Mouse (Mus musculus) ovary, postnatal 10 days (tissue): ENCODE data around the gene Ptpa.

ENCODE experiments used
- DNase-seq: peaks from one replicate; pipeline ENCODE4 v3.0.0; 2022; ENCODE audit warnings: low spot score

The Ptpa gene

DNA sequence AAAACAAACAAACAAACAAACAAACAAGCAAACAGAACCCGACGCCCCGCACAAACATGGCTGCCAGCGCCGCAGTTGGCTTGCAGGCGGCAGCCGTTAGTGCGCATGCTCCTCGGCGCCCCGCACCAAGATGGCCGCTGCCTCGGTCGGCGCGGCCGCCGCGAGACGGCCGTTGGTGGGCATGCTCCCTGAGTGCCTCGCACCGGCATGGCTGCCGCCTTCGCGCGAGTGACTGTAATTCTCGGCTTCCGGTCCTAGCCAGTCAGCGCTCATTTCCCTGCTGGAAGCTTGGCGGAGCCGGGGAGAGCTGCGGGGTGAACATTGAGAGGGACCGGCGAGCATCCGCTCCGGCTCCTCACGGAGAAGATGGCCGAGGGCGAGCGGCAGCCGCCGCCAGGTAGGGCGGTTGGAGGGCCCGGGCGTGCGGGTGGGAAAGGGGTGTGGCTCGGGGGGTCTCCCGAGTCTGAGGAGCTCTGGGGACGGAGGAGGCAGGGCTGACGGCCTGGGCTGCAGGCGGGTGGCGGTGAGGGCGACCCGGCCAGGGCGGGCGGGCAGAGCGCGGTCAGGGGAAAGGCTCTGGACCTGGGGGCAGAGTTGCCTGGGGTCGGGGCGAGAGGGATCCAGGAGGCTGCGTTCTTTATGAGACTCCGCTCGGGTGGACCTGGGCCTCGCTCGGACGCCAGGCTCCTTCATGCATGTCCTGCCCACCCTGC lies at the start of gene Ptpa:
Gene Ptpa (plus strand): TSS at position 104 of the 713 bp plus-strand sequence.
- peak; percentile 89 for DNase-seq

DNA sequence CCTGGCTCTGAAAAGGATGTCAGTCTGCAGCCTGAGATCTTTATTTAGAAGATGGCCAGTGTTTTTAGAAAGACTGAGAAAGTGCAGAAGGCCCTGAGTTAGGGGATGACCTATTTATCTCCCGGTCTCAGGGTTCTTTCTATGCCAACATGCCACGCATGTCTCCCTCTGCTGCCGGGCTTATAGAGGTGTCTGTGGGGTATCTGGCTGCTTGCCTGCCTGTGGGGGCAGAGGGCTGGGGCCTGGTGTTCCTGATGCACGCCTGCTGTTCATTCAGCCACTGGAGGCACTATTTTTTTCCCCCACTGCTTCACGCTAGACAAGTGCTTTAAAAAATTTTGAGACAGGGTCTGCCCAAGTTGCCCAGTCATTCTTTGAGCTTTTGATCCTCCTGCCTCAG lies 49.6 kb upstream of the Ptpa start:
- no peak for DNase-seq

DNA sequence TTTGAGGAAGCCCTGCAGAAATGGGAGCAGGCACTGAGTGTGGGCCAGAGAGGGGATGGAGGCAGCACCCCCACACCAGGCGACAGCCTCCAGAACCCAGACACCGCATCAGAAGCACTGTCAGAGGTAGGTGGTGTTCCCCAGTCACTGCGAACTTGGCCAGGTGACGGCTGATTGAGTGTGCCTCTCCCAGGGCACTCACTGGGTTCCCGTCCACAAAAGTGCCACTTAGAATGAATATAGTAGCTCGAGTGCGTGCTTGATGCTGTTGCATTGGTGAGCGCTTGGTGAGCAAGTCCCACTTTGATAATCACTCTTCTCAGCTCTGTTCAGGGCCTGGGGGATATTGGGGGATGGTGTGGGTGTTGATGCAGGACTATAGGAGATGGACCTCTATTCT lies 44.3 kb upstream of the Ptpa start:
- no peak for DNase-seq

DNA sequence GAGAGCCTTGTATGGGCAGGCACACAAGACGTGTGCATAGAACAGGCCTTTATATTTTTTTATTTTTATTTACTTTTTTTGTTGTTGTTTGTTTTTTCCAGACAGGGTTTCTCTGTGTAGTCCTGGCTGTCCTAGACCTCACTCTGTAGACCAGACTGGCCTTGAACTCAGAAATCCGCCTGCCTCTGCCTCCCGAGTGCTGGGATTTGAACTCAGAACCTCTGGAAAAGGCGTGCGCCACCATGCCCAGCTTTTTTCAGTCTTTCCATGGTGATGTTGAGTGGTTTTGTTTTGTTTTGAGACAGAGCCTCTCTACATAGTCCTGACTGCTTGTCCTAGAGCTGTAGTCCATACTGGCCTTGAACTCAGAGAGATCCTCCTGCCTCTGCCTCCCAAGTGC lies 43.1 kb upstream of the Ptpa start:
- DNase-seq = no peak

DNA sequence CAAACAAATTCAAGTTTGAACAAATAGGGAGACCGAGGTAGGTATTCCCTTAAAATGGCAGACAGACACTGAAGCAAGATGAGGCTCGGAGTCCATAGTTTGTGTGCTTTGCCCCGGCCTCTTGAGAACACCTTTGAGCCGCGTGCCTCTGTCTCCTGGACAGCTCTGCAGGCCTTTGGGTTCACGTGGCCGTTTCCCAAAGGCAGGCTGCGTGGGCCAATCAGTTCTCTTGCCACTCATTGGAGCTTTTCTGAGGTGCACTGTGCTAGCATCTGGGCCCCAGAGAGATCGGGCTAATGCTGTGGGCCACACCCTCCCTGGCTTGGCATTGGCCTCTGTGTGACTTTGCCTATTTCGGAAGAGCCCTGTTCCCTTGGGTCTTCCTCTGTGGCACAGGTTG lies 39.9 kb upstream of the Ptpa start:
- DNase-seq = no peak

DNA sequence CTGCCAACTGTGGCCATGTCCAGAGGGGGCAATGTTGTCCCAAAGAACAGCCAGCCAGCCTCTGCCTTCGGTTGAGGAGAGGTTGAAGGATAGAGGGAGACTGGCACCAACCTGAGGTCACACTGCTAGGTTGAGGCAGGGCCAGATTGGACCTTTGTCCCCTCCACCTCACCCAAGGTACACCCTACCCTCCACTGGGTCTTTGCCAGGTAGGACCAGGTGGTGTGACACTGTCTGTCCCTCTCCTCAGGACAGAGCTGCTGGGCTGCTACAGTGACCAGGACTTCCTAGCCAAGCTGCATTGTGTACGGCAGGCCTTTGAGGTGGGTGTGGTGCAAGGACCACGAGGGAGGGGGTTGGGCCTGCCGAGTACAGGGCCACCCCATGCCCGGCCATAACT lies 38.1 kb upstream of the Ptpa start:
- DNase-seq = no peak

DNA sequence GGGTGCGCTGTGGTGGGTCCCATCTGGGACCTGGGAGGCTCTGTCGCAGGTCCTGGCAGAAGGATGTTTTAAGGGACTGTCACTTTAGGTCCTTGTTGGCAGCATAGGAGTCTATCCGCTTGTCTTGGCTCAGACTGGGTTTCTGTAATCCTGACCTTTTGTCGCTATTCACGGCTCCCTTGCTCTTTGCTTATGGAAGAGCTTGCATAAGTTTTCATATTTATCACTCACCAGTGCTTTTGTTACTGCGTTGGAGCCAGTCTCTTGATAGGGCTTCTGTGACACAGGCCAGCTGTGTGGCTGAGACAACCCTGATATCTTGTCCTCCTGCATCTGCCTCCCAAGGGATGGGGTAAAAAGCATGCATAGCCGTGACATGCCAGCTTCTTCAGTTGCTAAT lies 36.5 kb upstream of the Ptpa start:
- no peak for DNase-seq

DNA sequence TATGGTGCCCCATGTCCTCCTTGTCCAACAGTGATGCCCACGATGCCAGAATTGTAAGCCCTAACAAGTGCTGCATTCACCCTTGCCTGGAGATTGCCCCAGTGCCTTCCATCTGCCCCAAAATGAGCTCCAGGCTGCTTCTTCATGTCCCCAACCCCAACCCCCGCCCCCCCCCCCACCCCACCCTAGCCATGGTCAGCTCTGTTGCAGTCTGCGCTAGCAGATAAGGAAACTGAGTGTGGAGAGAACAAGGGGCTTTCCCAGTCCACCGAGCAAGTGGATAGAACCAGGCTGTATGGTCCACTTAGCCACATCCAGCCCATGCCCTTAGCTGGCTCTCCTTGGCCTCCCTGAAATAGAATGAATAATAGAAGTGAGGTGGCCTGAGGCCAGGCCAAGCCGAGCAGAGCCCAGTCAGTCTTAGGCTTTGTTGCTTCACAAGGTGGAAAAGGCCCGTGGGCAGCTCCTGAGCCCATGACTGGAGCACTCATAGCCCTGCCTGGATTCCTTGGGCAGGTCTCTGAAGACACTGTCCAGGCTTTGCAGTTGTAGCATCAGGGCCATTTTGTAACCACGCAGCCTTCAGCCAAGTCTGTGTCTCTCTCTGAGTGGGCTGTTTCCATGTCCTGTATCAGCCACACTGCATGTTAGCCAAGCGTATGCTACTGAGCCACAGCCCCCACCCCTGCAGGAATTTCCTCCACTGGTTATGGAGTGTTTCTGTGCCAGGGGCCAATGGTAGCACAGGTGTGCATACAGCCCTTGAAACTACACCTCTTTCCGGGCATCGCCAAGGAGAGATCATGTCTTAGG lies 35.1 kb upstream of the Ptpa start:
- DNase-seq = no peak

DNA sequence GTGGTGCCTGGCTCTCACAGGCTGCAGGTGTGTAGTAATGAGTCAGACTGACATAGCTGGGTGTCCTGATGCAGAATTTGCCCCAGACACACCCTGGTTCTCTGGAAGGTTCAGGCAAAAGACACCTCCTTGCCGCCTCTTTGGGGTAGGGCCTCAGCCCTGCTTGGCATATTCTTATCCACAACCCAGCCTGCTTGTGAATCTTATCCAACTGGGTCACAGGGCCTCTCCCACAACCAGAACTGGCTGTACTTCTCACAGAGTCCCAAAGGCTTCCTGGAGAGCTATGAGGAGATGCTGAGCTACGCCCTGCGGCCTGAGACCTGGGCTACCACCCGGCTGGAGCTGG lies 34.5 kb upstream of the Ptpa start:
- DNase-seq = no peak

DNA sequence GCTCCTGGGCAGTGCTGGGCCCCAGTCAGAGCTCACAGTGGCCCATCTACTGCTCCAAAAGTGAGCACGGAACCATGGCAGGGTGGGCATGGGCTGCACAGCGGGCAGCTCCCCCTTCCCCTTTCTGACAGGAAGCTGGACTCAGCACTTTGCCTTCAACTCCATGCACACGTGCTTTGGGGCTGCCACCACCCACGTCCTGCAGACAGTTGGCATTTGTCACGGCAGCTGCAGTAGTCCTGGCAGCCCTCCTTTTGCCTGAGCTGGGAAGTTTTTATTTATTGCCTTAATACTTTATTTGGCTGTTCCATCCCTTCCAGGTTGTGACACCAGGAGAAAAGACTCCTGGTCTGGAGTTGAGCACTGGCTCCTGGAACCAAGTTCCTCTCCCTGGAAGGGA lies 31.0 kb upstream of the Ptpa start:
- no peak for DNase-seq

DNA sequence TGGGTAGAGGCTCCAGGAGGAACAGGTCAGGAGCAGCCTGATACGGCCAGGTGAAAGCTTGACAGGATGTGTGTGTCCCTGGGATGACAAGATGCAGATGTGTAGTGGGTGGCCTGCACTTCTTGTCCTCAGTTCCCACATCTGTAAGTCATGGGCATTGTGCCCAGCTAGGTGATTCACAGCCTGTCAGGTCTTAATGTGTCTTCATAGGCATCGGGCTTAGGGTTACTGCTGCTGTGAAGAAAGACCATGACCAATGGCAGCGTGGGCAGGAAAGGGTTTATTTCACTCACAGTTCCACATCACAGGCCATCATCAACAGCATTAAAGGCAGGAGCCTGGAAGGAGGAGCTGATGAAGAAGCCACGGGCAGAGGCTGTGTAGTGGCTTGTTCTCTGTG lies 30.2 kb upstream of the Ptpa start:
- DNase-seq = no peak

DNA sequence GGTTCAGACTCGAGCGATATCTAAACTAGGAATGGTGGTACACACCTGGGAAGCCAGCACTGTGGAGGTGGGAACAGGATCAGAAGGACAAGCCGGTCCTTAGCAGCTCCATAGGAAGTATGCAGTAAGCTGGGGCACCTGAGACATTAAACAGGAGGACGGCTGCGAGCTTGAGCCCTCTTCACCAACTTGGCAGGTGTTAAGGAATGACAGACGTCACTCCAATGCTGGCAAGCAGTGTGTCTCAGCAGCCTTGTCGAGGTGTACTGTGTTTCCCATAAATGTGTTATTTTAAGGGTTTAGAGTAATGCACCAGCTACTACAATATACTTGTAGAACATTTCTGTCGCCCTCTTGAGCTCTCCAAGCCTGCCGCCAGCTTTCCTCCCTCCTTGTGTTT lies 28.9 kb upstream of the Ptpa start:
- no peak for DNase-seq

DNA sequence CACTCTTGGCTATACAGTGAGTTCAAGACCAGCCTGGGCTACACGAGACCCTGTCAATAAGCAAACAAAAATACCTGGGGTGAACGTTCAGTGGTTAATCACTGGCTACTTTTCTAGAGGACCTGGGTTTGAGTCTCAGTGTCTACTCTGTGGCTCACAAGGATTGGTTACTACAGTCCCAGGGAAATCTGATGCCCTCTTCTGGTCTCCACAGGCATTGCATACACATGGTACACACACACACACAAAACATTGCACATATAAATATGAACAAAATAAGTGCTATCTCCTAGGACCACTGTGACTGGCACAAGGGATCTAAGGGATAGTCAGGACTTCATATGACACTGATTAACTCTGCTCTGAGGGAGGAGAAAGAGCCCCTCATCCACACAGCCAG lies 26.8 kb upstream of the Ptpa start:
- no peak for DNase-seq

DNA sequence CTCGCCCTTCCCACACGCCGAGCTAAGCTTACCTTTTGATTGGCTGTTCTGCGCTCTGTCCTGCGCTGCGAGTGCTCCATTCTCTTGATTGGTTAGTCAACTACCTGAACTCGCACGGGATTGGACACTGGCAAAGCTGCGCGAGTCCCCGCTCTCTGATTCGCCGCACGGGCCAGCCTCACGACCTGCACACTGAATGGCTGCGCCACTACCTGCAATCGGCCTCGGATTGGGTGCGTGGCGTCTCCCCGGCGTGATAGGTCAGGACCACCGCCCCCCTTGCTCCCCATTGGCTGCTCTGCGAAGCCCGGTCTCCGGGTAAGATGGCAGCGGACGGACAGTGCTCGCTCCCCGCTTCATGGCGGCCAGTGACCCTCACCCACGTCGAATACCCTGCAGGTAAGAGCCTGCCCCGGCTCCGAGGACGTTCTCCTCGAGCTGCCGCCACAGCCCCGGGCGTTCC lies 23.7 kb upstream of the Ptpa start, which contains the start of gene Dolpp1:
Gene Dolpp1 (plus strand): TSS at position 141 of the 463 bp plus-strand sequence.
- DNase-seq = peak; percentile 90

DNA sequence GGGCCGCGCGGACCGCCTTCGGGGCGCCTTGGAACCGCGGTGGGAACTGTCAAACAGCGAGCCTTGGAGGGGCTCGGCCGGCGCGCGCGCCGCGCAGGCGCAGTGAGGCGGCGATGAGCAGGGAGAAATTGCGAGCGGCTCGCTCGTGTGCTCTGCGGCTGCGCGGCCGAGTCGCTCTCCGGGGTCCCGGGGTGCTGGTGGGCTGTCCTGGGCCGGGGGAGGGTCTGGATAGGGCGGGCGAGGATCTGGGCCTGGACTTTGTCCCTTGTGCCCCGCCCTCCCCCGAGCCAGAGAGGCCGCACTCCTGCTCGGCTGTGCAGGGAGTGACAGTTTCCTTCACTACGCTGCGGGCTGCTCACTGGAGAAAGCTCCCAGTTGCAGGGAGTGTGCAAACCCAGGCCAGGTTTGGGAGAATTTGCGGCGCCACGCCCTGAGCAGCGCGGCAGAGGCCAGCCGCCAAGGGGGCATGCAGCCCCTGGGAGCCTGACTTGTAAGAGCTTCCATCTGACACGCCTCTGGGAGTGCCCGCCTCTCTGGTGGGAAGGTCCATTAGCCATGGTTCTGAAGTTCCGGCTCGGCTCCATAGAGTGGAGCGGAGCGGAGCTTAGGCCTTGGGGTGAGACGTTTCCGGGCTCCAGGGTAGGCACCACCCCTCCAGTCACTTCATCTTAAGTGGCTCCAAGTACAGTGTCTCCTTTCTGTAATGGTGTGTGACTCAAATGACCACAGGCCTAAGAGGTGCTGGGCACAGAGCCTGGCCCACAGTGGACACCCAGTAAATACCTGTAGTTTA lies 23.1 kb upstream of the Ptpa start:
- DNase-seq = peak; percentile 60

DNA sequence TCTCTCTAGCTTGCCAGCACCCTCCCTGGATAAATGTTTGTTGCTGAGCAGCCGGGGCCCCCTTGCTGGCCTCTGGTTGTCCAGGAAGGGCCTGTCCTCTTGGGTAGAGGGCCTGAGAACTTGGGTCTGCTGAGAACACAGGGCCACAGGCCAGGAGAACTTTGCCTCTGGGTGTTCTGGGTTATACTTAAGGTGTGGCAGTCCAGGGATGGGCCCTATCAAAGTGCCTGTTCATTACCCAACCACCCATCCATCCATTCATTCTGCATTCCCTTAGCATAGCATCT lies 22.5 kb upstream of the Ptpa start:
- DNase-seq = no peak

DNA sequence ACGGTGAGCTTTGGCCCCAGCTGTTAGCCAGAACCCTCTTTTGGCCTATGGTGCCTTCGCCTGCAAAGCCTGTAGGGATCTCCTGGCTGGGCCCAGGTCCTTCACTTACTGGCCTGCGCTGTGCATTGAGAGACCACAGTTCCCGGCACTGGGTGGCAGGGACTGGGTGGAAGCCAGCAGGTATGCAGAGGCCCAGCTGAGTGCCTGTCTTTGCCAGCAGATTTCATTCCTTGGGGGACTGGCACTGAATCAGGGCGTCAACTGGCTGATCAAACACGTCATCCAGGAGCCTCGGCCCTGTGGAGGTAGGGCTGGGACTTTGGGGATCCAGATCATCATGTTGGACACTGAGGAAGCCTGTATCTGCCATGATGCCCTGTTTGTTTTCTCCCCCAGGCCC lies 20.1 kb upstream of the Ptpa start:
- no peak for DNase-seq

DNA sequence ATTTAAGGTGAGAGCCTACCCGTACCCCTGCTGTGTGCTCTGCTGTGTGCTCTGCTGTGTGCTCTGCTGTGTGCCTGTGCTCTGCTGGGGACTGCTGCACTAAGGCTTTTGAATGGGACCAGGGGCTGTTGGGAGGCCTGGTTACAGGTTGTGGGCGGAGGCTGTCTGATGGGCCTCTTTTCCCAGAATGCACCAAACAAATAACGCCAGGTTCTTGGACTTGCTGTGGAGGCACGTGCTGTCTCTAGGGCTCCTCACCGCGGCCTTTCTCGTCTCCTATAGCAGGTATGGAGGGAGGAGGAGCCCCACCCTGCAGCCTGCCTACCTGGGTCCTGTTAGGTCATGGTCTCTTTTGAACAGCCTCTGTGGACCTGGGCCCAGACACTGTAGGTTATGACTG lies 19.6 kb upstream of the Ptpa start:
- DNase-seq = no peak

DNA sequence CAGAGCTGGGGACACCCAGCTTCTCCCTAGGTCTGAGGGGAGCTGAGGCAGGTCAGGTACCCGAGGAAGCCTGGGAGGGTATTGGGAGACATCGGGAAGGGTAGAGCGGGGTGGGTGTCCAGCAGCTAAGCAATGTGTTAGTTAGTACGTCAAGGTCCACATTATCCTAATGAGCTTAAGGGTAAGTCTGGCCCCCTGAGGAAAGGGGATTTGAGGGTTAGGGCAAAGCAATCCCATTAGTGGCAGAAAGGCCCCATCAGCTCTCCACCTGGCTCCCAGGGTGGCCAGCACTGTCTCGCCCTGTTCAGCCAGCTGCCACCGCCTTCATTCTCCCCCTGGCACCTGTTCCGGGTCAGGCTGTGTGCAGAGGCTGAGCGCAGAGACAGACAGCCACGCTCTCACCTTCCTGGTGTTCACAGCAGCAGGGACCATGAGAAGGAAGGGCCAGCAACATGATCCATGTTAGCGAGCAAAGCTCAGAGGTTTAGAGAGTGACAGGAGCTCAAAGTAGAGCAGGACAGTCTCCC lies 17.8 kb upstream of the Ptpa start:
- no peak for DNase-seq

DNA sequence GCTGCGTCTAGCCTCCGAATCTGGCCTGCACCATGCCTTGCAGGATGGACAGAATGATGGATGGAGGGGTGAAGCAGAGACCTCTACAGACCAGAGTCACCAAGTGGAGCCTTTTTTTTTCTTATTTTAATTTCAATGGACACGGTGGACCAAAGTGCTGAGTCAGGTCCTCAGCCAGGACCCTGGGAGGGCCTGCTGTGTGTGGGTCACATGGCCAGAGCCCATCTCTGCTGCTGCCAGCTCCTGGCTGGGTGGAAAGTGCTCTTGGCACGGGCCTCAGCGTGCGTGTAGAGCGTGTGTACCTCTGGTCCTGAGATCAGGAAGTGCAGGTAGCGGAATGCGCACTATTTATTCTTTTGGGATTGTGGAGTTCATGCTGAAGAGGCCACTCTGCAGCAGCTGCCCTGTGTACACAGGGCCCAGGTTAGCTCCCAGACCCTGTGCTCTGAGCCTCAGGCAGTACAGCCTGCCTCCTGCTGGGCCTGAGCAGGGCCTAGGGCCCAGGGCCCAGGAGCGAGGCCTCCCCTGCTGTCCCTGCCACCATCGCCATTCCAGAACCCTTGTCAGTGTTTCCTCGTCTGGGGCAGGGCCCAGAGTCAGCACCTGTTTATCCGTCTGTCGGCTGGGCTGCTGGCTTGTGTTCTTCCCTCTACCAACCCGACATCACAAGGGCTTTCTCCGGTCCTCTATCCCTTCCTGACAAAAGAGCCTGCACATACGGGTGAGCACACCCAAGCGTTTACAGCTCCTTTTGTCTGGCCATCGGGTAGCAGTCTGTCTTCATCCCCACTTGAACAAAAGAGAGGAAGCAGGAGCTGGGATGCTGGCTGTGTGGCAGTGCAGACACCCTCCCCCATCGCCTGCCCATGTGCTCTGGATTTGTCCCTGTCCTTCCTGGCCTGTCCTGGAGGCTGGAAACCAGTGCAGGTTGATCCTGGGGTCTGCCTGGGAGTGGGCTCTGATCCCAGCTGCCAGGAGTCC lies 16.4 kb upstream of the Ptpa start:
- DNase-seq = no peak

DNA sequence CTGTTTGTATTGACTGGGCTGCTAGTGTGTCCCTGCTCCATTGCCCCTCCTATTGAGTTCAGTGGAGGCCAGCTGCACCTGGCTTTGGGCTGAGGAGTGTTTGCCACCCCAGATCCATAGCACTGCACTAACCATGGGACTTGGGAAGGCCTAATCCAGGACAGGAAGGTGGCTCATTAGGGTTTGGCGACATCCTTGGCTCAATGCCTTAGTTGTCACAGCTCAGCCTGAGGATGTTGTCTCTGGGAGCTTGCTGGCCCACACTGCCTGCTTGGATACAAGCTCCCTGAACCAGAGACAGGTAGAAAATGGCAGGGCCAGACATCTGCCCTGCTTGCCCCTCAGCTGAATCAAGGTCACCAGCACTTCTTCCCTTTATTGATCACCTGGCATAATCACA lies 14.3 kb upstream of the Ptpa start:
- no peak for DNase-seq
